Mouse (Mus musculus): ENCODE measurements at regions not wholly inside any gene's neighbourhood (a gene's known extent, or its start where the extent isn't known, plus 50 kb on each side); places are given as distances from the start of the nearest gene placed in this dataset.

DNA sequence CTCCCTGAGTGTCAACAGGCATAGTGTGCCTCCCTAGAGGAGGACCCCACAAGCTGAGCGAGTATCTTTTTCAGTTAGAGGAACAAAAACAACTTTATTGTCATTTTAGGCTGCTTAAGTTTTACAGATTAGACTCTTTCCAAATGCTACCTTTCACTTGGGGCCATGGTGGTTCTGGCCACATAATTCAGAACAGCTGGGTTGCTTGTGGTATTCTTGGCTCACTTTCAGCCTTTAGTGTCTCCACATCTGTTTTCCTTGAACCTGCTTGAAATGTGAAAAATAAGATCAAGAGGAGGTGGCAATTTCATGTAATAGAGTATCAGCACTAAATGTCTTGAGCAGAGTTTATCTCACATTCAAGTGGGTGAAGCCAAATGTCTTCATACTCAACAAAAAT lies 402.7 kb upstream of the Ptger4 start:
- no peak for TF ChIP-seq POLR2A (IDR thresholded peaks at IDR 0.05; ENCODE audit: low read depth, low read length)
- no peak for TF ChIP-seq CTCF (conservative IDR thresholded peaks at IDR 0.05; ENCODE audit: insufficient read depth, insufficient read length, low read depth, low read length)

Measured in kidney, adult 2 months (tissue).